Mouse (Mus musculus) left cerebral cortex, postnatal 4 days (tissue): Measurements from ENCODE around the gene Trim9. TPM values are rescaled to one million over a fixed set of nuclear protein-coding genes. Genes with fewer than 3 reads are reported as not detected.
A peak's percentile ranks its signal among the peaks of the same experiment; 100 is the strongest.

ENCODE experiments used
- DNase-seq: peaks from one replicate; pipeline ENCODE4 v3.0.0-alpha.2; 2022
- intact Hi-C: fragments of 180-260 bp; cut with DNase I; formaldehyde crosslinking; loops from one replicate; pipeline ENCODE4 v1.15.1; 2025
- total RNA-seq, 2 experiments: library from RNA; stranded (reverse); gene quantifications; 2 replicates each; pipeline ENCODE4 v1.2.3; 2021

The Trim9 gene
- total RNA-seq, 2 experiments from 2014 or later, result 210 to 227 TPM

GRCm38 (mm10) chr12:70326956-70327355 is 20.5 kb downstream of the Trim9 start:
- intact Hi-C loops, result no loop called here
- no peak for DNase-seq

- intact Hi-C loops, result no loop called here
- no peak for DNase-seq
Observed at GRCm38 (mm10) chr12:70326393-70326792, 21.0 kb downstream of the Trim9 start.

GRCm38 (mm10) chr12:70325826-70326225 is 21.6 kb downstream of the Trim9 start:
- intact Hi-C loops, result no loop called here
- DNase-seq, result no peak

- intact Hi-C loops, result no loop called here
- DNase-seq, result no peak
Observed at GRCm38 (mm10) chr12:70322790-70323189, 24.6 kb downstream of the Trim9 start.

- intact Hi-C loops, result no loop called here
- DNase-seq, result no peak
Observed at GRCm38 (mm10) chr12:70316147-70316546, 31.3 kb downstream of the Trim9 start.

GRCm38 (mm10) chr12:70307881-70308280 is 39.5 kb downstream of the Trim9 start:
- intact Hi-C loops, result no loop called here
- no peak for DNase-seq

GRCm38 (mm10) chr12:70307062-70307461 is 40.4 kb downstream of the Trim9 start:
- intact Hi-C loops, result no loop called here
- no peak for DNase-seq

- DNase-seq, result no peak
- intact Hi-C loops, result no loop called here
Observed at GRCm38 (mm10) chr12:70304014-70304413, 43.4 kb downstream of the Trim9 start.

GRCm38 (mm10) chr12:70303525-70303924 is 43.9 kb downstream of the Trim9 start:
- intact Hi-C loops, result no loop called here
- DNase-seq, result no peak

- intact Hi-C loops, result no loop called here
- no peak for DNase-seq
Observed at GRCm38 (mm10) chr12:70302022-70302720, 45.2 kb downstream of the Trim9 start.

- intact Hi-C loops, result no loop called here
- no peak for DNase-seq
Observed at GRCm38 (mm10) chr12:70293927-70294684, 53.3 kb downstream of the Trim9 start.

GRCm38 (mm10) chr12:70293165-70293926 is 54.1 kb downstream of the Trim9 start:
- intact Hi-C loops, result no loop called here
- DNase-seq, result no peak

GRCm38 (mm10) chr12:70285521-70285920 is 61.9 kb downstream of the Trim9 start:
- DNase-seq, result no peak
- intact Hi-C loops, result no loop called here

GRCm38 (mm10) chr12:70284979-70285378 is 62.4 kb downstream of the Trim9 start:
- DNase-seq, result no peak
- intact Hi-C loops, result no loop called here

- intact Hi-C loops, result no loop called here
- peak; percentile 22 for DNase-seq
Observed at GRCm38 (mm10) chr12:70283116-70283731, 64.2 kb downstream of the Trim9 start.

GRCm38 (mm10) chr12:70280930-70281329 is 66.5 kb downstream of the Trim9 start:
- intact Hi-C loops, result no loop called here
- DNase-seq, result no peak

- DNase-seq, result no peak
- intact Hi-C loops, result no loop called here
Observed at GRCm38 (mm10) chr12:70280381-70280780, 67.0 kb downstream of the Trim9 start.

GRCm38 (mm10) chr12:70277071-70277939 is 70.1 kb downstream of the Trim9 start:
- DNase-seq, result no peak
- intact Hi-C loops, result no loop called here

GRCm38 (mm10) chr12:70269724-70270123 is 77.7 kb downstream of the Trim9 start:
- intact Hi-C loops, result no loop called here
- DNase-seq, result no peak

- DNase-seq, result no peak
- intact Hi-C loops, result no loop called here
Observed at GRCm38 (mm10) chr12:70267314-70267713, 80.1 kb downstream of the Trim9 start.
